Mouse (Mus musculus) myocyte (in vitro differentiated cells): ENCODE results near the gene Gm609.

Source experiments
- MAX ChIP-seq: IDR thresholded peaks from one replicate; pipeline ENCODE4 v1.6.1; 2011; ENCODE audit warnings: low read depth, mild to moderate bottlenecking, control low read depth
- POLR2A ChIP-seq: IDR thresholded peaks from one replicate; pipeline ENCODE4 v1.6.1; 2011; ENCODE audit warnings: low read depth, mild to moderate bottlenecking, control low read depth, moderate library complexity; ENCODE audit not compliant: insufficient read length
- USF1 ChIP-seq: IDR thresholded peaks from one replicate; pipeline ENCODE4 v1.6.1; 2011; ENCODE audit warnings: low read depth, mild to moderate bottlenecking, control low read depth, moderate library complexity

DNA sequence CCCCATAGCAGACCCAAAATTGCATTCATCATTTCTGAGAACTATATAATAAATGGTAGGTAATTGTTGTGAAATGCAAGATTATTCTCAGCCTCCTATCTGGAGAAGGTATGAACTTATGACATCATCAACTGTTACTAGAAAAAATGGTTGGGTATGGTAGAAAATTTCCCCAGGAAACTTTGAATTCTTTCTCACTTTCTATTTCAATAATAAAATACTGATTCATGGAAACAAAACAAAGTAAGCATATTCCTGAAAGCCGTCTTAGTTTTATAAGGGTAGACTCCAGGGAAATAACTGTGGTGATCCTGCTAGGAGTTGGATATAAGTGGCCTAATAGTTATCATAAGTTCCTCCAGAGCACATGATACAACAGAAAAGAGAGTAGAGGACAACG is 103.7 kb downstream of the Gm609 start:
- TF ChIP-seq POLR2A (no peak), USF1 (no peak), MAX (no peak)
